Mouse (Mus musculus) adrenal gland, postnatal 14 days (tissue): Measurements from ENCODE around the gene Gm20388. TPM values are rescaled to one million over a fixed set of nuclear protein-coding genes. Genes with fewer than 3 reads are reported as not detected.

Experiments used
- DNase-seq: peaks from one replicate; pipeline ENCODE4 v3.0.0; 2021; ENCODE audit warnings: mixed read lengths
- total RNA-seq: library from RNA; stranded (reverse); gene quantifications from 2 replicates; pipeline ENCODE4 v1.2.3, GENCODE M21; 2021

Gene Gm20388
- total RNA-seq, 1 experiment from 2014 or later = 17.6 TPM

- no peak for DNase-seq
Measured at GRCm38 (mm10) chr8:122311115-122311514, 2400.5 kb downstream of the Gm20388 start.

- no peak for DNase-seq
Measured at GRCm38 (mm10) chr8:122312553-122312952, 2401.9 kb downstream of the Gm20388 start.

DNA sequence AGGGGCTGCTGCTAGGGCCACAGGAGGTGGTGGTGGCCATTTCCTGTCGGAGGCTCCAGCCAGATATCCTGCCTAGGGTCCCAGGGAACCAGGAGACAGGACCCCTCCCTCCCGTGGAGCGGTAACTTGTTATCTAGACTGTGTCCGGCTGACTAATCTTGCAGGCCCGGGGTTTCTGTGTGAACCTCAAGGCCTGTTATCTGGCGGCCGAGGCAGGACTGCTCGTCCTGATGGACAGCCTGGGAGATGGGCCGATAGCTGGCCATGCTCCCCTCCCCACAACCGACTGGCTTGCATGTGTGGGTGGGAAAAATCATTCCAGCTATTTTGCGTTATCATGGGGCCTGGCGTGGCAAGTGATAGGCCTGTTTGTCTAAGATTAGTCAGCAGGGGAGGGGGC is 2402.7 kb downstream of the Gm20388 start:
- no peak for DNase-seq

DNA sequence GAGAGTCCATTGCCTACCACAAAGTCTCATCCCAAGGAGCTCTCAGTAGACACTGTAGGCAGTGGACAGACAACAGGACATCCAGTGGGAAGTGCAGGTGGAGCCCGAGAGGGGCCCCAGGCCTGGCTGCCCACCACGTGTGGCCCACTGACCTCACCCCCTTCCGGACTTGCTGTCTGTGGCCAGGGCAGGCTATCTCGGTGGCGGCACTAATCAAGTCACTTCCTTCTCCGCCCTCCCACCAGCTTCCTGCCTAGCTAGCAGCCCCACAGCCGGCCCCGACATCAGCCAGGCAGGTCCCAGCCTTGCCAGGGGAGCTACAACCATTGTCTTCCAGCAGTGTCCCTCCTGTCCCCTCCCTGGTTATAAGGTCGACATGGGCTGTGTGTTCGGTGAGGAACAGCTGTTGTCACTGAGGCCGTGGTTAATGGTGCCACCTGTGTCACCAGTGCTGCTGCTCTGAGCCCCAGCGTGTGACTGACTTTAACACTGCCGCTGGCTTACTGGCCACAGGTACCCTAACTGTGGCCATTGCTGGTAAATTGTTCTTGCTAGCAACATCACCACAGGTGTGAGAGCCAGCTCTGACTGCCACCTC is 2404.4 kb downstream of the Gm20388 start:
- DNase-seq = peak; percentile 56

GRCm38 (mm10) chr8:122316402-122316801 is 2405.8 kb downstream of the Gm20388 start:
- no peak for DNase-seq

- no peak for DNase-seq
Measured at GRCm38 (mm10) chr8:122317918-122318475, 2407.4 kb downstream of the Gm20388 start.

DNA sequence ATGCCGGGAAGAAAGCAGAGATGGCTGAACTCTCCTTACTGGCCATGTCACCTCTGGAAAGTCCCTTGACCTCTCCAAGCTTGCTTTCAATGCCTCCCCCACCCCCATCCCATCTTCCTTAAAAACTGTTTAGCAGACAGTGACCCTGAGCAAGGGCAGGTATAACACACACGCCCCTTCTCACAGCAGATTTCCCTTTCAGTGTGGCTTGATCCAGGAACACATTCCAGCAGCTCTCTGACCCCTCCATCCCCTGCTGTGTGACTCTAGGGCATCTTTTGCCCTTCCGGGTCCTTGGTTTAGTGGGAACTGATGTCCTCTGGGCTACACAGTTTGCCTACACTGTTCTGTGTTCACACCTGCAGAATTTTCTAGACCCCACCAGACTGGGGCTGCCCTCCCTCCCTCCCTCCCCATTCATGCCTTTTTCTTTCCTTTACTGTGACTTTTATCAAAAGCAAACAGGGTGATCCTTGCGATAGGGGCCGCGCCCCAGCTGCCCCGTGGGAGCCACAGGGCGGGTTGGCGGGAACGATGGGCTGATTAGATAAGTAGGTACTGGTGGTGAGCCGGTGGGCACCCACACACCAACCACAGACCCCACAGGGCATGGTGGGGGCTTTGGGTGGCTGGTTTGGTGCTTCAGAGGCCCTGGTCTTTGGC is 2408.5 kb downstream of the Gm20388 start:
- no peak for DNase-seq

GRCm38 (mm10) chr8:122319708-122320075 is 2409.1 kb downstream of the Gm20388 start:
- no peak for DNase-seq

DNA sequence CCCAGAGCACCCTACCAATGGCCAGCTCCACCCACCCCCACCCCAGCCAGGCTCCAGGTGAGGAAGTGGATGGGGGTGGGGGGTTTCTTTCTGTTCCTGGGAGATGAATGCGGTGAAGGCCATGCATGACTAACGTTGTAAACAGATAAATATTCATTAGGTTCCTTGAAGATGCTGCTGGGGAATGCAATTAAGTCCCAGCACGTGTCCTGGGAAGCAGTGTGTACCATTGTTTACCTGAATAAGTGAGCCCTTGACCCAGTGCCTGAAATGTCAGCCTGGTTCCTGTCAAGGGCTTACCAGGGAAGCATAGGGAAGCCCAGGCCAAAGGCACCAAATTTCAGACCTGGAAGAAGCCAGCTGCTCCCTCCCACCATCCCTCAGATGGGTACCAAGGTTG is 2409.9 kb downstream of the Gm20388 start:
- DNase-seq = no peak

DNA sequence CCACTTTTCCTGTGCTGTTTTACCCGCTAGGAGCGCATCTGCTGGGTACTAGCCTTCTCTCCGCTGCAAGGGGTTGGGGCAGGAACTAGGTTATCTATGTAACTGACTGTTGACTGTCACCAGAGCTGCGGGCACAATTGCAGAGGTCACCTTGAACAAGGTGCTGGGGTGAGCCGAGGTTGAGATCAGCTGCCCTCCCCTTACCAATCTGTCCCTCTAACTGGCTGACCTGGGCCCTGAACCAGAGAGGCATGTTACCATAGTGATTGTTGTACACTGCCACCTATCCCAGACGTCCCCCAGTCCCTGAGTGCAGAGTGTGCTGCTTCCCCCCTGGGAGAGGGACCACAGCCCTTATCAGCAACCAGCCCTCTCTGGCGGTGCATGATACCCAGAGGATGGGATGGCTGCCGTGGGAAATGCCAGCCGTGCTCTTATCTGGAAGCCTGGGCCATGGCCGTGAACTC is 2410.8 kb downstream of the Gm20388 start:
- DNase-seq = no peak

DNA sequence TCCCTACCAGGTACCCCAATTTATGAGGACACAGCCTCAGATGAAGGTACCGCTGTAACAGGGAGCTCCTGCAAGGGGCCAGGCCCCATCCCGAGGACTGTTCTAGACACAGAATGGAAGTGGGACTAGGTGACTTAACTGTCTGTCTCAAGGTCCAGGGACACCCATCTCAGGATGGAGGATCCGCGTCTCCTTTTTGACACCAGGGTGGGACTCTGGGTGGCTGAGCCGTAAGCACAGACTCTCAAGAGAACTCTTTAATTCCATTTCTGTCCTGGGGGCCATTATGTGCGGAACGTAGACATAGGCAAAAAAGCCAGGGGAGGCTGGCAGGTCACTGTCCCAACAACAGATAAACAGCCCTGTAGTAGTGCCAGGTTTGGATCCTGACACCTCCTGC is 2411.5 kb downstream of the Gm20388 start:
- no peak for DNase-seq

DNA sequence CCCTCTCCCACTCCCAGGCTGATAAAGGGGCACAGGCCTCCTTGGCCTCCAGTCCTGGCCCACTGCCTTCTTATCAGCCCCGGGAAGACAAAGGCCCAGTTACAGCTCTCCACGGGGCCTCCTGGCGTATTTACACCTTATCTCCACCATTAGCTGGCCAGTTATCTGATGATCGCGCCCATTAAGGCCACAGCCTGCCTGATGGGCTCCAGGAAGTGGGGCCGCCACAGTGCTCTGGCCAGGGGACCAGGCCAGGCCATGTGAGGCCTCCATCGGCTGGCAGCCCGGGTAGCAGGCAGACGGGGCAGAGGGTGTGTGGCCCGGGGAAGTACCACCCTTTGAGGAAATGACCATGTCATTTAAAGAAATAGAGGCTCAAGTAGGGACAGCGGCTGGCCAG is 2412.2 kb downstream of the Gm20388 start:
- peak; percentile 16 for DNase-seq

DNA sequence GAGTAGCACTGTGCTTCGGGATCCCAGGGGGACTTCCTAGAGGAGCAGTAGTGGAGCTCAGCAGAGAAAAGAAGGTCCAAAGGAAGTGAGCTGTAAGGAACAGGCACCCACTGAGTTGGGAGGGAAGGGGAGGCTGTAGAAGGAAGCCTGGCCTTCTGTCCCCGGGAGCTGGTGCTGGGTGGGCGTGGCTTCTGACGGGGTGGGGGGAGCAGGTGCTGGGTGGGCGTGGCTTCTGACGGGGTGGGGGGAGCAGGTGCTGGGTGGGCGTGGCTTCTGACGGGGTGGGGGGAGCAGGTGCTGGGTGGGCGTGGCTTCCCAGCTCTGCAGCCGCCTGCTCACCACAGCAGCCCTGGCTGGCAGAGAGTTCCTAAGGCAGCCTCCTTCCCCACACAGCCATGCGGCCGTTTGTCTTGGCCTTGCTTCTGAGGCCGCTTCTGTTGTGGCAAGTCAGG is 2413.3 kb downstream of the Gm20388 start:
- peak; percentile 48 for DNase-seq

DNA sequence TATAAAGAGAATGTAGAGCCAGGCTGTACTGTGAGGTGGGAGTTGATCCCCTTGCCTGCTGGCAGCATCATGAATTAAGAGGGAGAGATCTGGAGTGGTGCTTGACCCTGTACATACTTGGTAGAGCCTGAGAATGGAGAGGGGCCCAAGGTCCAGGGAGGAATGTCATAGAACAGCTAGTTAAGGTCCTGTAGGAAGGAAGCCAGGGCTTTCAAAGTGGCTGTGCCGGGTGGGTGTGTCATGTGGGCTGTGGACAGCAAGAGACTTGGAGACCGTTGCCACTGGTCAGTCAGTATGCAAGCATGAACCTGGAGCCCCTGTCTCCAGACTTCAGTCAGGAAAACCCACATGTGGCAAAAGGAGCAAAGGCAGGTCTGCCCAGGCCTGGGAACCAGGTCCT is 2414.6 kb downstream of the Gm20388 start:
- DNase-seq = no peak

DNA sequence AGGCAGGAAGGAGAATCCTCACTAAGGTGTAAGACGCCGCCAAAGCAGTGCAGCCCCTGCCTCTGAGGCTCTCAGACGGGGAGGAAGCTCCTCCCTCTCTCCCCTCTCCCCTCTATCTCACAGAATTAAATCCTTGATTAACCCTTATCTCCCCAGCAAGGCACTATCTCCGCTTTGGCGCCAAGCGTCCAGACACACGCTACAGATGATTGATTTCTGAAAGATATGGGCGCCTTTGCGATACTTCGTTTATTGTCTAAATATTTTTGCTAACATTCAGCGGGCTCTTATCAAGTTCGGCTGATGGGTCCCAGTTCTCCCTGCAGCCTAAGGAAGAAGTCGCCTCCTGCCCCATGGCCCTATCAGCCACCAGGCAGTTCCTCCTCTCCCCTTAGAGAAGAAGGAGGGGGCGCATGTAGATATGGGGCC is 2415.5 kb downstream of the Gm20388 start:
- no peak for DNase-seq

DNA sequence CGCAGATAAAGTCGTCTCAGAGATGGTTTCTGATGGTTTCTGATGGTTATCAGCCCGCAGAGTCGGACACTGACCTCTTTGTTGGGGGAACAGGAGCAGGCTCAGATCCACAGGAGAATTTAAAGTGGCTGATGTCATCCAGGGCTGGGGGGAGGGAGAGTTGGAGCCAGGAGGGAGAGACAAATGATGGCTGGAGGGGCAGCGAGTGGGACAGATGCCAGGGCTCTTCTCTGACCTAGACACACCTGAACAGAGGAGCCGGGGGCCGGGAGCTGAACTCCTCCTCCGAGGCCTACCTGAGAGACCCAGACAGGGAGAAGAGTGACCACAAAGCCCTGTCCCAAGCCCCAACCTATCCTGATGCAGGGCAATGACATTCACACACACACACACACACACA is 2418.4 kb downstream of the Gm20388 start:
- no peak for DNase-seq

- no peak for DNase-seq
Measured at GRCm38 (mm10) chr8:122329553-122330239, 2419.1 kb downstream of the Gm20388 start.

DNA sequence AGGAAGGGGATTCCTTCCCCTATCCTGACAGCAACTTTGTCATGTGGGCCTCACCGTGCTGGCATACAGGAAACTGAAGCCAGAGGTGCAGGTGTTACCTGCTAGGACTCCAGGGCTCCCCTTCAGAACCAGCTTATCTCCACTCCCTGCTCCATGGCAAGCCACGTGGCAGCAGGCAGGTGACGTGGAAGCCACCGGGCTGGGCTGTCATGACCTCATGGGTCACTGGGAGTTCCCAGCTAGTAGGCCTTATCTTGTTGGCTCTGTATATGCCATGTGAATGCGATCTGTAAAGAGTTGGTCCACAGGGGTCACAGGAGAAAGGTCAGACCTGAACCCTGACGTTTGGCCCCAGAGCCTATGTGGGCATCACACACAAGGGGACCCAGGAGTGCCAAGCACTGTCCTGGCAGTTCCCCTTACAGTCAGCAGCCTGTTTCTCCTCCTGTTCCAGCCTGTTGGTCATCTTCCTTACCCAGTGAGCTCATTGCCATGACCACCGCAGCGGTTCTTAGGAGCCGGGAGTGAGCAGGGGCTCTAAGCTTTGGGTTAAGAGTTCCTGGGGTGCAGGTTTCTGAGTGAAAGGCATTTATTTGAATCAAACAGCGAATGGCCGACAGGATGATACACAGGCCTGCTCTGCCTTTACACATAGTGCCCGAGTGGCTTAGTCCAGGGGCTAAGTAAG is 2419.9 kb downstream of the Gm20388 start:
- DNase-seq = no peak

DNA sequence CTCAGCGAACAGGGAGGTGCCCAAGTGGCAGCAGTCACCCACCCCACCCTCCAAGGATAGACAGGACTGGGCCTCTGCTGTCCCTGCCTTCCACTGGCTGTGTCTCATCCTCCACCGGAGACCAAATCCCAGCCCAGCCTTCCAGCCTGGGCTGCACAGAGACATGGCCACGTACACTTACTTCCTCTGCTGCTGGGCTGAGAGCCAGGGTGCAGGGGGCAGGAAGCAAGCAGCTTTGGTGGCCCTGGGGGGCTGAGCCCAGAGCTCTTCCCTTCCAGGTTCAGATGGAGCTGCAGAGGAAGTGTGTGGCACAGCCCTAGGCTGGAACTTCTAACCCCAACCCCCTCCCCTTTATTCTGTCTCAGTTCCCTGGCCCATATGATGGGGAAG is 2420.5 kb downstream of the Gm20388 start:
- peak; percentile 73 for DNase-seq

DNA sequence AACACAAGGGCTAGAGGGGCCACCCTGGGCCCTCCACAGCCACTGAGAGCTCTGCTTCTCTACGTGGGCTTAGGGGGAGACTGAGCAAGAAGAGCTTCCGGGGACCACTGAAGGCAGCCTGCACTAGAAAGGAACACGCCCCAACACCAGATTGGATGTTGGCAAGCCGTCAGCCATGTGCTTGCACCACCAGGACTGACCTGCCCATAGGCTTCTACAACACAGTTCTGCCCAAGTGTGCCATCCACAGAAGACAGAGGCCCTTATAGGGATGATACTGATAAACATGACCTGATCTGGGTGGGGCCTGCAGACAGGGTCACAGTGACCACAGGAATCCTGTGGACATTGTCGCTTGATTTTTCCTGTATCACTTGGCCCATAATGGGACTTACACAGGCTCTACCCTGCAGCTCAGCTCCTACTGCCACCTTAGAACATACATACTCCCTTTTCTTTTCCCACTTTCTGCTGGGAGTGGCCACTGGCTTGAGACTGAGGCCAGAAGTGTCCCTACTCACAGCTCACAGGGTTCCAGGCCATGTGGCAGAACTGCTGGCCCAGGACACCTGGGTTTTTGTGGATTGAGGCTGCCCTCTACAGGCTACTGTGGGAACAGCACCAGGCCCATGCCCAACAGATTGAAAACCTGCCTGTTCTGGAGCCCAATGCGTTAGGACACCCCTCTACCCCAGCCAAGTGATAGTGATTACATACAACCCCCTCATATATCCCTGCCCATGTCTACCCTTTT is 2422.3 kb downstream of the Gm20388 start:
- DNase-seq = peak; percentile 88

DNA sequence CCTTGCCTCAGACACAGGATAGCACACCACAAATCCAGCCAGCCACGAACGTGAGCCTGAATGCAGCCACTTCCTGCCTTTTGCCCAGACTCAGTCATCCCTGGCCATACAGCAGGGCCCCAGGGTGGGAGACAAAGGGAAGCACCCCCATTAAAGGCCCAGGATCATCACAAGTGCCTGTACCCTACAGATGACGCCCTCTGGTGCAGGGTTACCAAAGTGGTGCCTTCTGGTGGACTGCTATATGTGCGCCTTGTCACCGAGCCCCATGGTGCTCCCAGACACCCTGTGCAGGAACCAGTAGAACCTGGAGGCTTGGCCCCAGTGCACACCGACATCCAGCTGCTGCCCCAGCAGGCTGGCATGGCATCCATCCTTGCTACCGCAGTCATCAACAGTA is 2422.9 kb downstream of the Gm20388 start:
- DNase-seq = no peak
